In the genomic region with DNA sequence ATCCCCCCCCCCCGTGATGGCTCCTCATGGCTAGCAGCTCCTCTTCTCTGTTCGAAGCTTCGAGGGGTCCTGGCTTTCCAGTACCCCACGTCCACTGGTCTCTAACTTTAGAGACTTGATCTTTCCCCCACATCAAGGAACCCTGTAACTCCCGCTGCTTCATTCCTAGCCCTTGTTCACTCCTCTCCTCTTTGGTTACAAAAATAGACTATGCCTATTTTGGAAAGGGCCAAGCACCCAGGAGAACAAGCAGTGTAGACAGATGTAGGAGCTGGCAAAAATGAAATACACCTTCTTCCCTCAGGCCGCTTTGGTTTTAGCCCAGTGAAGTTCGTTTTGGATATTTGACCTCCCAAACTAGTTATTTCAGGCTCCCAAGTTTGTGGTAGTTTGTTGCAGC, we compare ENCODE assay signal across 20 mouse cellular contexts.
DNase-seq lines count a peak whose midpoint lies in the region; ATAC-seq and TF ChIP-seq lines count a peak whose summit lies in the region.
"Had no signal": no experiment of that assay in that cellular context is flagged by ENCODE, and none has a peak within 500 bp of the region (broad histone marks: within the 10 kb centered on the region; RNA-seq: fewer than 3 reads in every experiment).

No protein-coding gene starts in this region.

- H3K4me1 ChIP-seq in kidney, embryonic 16.5 days (ENCODE audit: insufficient read depth, low read length), result peaks cover 12% of the 10 kb centered on the region
- peaks cover 29% of the 10 kb centered on the region for H3K4me1 ChIP-seq in heart, embryonic 13.5 days
- H3K4me1 ChIP-seq in heart, postnatal 0 days (ENCODE audit: control insufficient read depth, insufficient read depth), result peaks cover 30% of the 10 kb centered on the region
- no peaks in the 10 kb centered on the region for H3K4me1 ChIP-seq in lung, postnatal 0 days (ENCODE audit: insufficient read depth, low read depth, low read length)
- H3K4me1 ChIP-seq: forebrain, embryonic 13.5 days; intestine, embryonic 15.5 days had no signal

- TF ChIP-seq CTCF in heart, postnatal 0 days (IDR thresholded peaks at IDR 0.05; ENCODE audit: low read depth), result no peak
- TF ChIP-seq CTCF in lung, postnatal 0 days (IDR thresholded peaks at IDR 0.05), result no peak

- no peak for TF ChIP-seq EP300 in heart, postnatal 0 days (IDR thresholded peaks at IDR 0.05; ENCODE audit: low read depth)
- TF ChIP-seq EP300 in lung, postnatal 0 days (IDR thresholded peaks at IDR 0.05), result no peak

- no peaks in the 10 kb centered on the region for H3K27me3 ChIP-seq in kidney, embryonic 16.5 days (ENCODE audit: insufficient read depth, low read length)
- no peaks in the 10 kb centered on the region for H3K27me3 ChIP-seq in heart, embryonic 13.5 days (replicated peaks)
- H3K27me3 ChIP-seq in heart, postnatal 0 days (ENCODE audit: control insufficient read depth, insufficient read depth, low read length), result no peaks in the 10 kb centered on the region
- no peaks in the 10 kb centered on the region for H3K27me3 ChIP-seq in lung, postnatal 0 days (replicated peaks; ENCODE audit: insufficient read depth, low read length)
- H3K27me3 ChIP-seq: forebrain, embryonic 13.5 days; intestine, embryonic 15.5 days had no signal

- no peak overlapping the region for H3K9ac ChIP-seq in kidney, embryonic 16.5 days (replicated peaks; ENCODE audit: low read length)
- peak overlapping the region; percentile 56; the same call in 1 of the 2 replicates for H3K9ac ChIP-seq in heart, embryonic 13.5 days
- no peak overlapping the region for H3K9ac ChIP-seq in heart, postnatal 0 days (replicated peaks; ENCODE audit: low read depth, low read length)
- no peak overlapping the region for H3K9ac ChIP-seq in lung, postnatal 0 days (replicated peaks; ENCODE audit: low read depth)
- H3K9ac ChIP-seq: forebrain, embryonic 13.5 days; hindbrain, embryonic 14.5 days; intestine, embryonic 15.5 days had no signal

- no peak for ATAC-seq in kidney, embryonic 16.5 days (ENCODE audit: low FRiP score, low TSS enrichment)
- ATAC-seq in heart, embryonic 13.5 days (ENCODE audit: extremely low read depth, insufficient number of reproducible peaks, low FRiP score, low TSS enrichment), result no peak
- ATAC-seq in heart, postnatal 0 days (ENCODE audit: insufficient read depth, low read depth), result peak; percentile 63
- ATAC-seq in lung, postnatal 0 days, result no peak
- ATAC-seq: CD4-positive, CD25-positive, alpha-beta regulatory T cell, adult 4 months; forebrain, embryonic 13.5 days; intestine, embryonic 15.5 days had no signal

- peaks cover 3% of the 10 kb centered on the region; the same call in 1 of the 2 replicates for H3K9me3 ChIP-seq in kidney, embryonic 16.5 days (ENCODE audit: low read length)
- H3K9me3 ChIP-seq in heart, embryonic 13.5 days, result no peaks in the 10 kb centered on the region
- no peaks in the 10 kb centered on the region for H3K9me3 ChIP-seq in heart, postnatal 0 days (replicated peaks; ENCODE audit: control insufficient read depth, low read length)
- H3K9me3 ChIP-seq in lung, postnatal 0 days (ENCODE audit: low read length), result no peaks in the 10 kb centered on the region
- H3K9me3 ChIP-seq: embryonic facial prominence, embryonic 10.5 days; forebrain, embryonic 13.5 days; hindbrain, embryonic 10.5 days; intestine, embryonic 15.5 days had no signal

- peak; percentile 48 for DNase-seq in heart, adult 11 months
- DNase-seq in heart, postnatal 14 days, result no peak
- DNase-seq in kidney, adult 9 months, result no peak
- peak; percentile 60 for DNase-seq in heart, postnatal 0 days (ENCODE audit: low spot score)
- no peak for DNase-seq in liver
- no peak for DNase-seq in lung, postnatal 0 days (ENCODE audit: low spot score)
- DNase-seq: B cell, adult 2 months; cerebellum, adult 2 months; cerebellum, postnatal 10 days; gastrocnemius, adult 2 months; gastrocnemius, postnatal 25 days had no signal

- H3K36me3 ChIP-seq in kidney, embryonic 16.5 days (ENCODE audit: insufficient read depth, low read length), result no peaks in the 10 kb centered on the region
- H3K36me3 ChIP-seq in heart, embryonic 13.5 days, result no peaks in the 10 kb centered on the region
- no peaks in the 10 kb centered on the region for H3K36me3 ChIP-seq in heart, postnatal 0 days (replicated peaks; ENCODE audit: control insufficient read depth, insufficient read depth, low read length)
- no peaks in the 10 kb centered on the region for H3K36me3 ChIP-seq in lung, postnatal 0 days (ENCODE audit: insufficient read depth, low read length)
- H3K36me3 ChIP-seq: embryonic facial prominence, embryonic 10.5 days; G1E; hindbrain, embryonic 10.5 days; intestine, embryonic 15.5 days had no signal

- intact Hi-C loops in heart, postnatal 14 days (cut with DNase I), result loop anchor here (5.0 kb wide), 1 partner anchor 146 kb away; no protein-coding TSS in a partner anchor

- peak overlapping the region; percentile 46; the same call in 1 of the 2 replicates for H3K27ac ChIP-seq in kidney, embryonic 16.5 days (ENCODE audit: low read length)
- peak overlapping the region; percentile 78 for H3K27ac ChIP-seq in heart, embryonic 13.5 days (replicated peaks)
- peak overlapping the region; percentile 76 for H3K27ac ChIP-seq in heart, postnatal 0 days (ENCODE audit: low read depth)
- H3K27ac ChIP-seq in lung, postnatal 0 days (ENCODE audit: low read length), result no peak overlapping the region
- H3K27ac ChIP-seq: embryonic facial prominence, embryonic 10.5 days; forebrain, embryonic 13.5 days; gastrocnemius, adult 2 months; hindbrain, embryonic 10.5 days; hindbrain, embryonic 14.5 days; intestine, embryonic 15.5 days had no signal

- H3K4me2 ChIP-seq in kidney, embryonic 16.5 days (replicated peaks; ENCODE audit: low read depth, low read length), result no peak overlapping the region
- peak overlapping the region; percentile 54 for H3K4me2 ChIP-seq in heart, embryonic 13.5 days
- H3K4me2 ChIP-seq in heart, postnatal 0 days (ENCODE audit: low read depth, low read length), result peak overlapping the region; percentile 35
- no peak overlapping the region for H3K4me2 ChIP-seq in lung, postnatal 0 days (replicated peaks; ENCODE audit: low read depth, low read length)
- H3K4me2 ChIP-seq: forebrain, embryonic 13.5 days; hindbrain, embryonic 14.5 days; intestine, embryonic 15.5 days had no signal

- 36% methylated on average over 7 of the region's 7 CpGs for WGBS in kidney, embryonic 16.5 days
- 30% methylated on average over 7 of the region's 7 CpGs for WGBS in heart, embryonic 13.5 days
- WGBS in heart, postnatal 0 days, result 26% methylated on average over 7 of the region's 7 CpGs
- 54% methylated on average over 7 of the region's 7 CpGs for WGBS in lung, postnatal 0 days

- no peak overlapping the region for H3K4me3 ChIP-seq in kidney, embryonic 16.5 days (ENCODE audit: low read length)
- H3K4me3 ChIP-seq in heart, embryonic 13.5 days, result 0 out of 2 replicates have a peak overlapping the region, but pooled peaks have one; percentile 6
- H3K4me3 ChIP-seq in heart, postnatal 0 days (ENCODE audit: low read depth, low read length), result no peak overlapping the region
- H3K4me3 ChIP-seq in lung, postnatal 0 days (ENCODE audit: low read depth, low read length), result no peak overlapping the region
- H3K4me3 ChIP-seq: embryonic facial prominence, embryonic 10.5 days; forebrain, embryonic 13.5 days; gastrocnemius, adult 2 months; hindbrain, embryonic 10.5 days; intestine, embryonic 15.5 days had no signal

Comparison
In these comparisons a context has a peak if more than half of its experiments do, and no peak if none do; other contexts are left out.
1. DNase-seq: peak in heart, adult 11 months (single experiment) and heart, postnatal 0 days (single experiment); none in heart, postnatal 14 days (0 of 2), kidney, adult 9 months (single experiment), liver (single experiment) and lung, postnatal 0 days (single experiment).
2. H3K4me2 ChIP-seq: peak in heart, embryonic 13.5 days (single experiment) and heart, postnatal 0 days (single experiment); none in kidney, embryonic 16.5 days (single experiment) and lung, postnatal 0 days (single experiment).